Mouse (Mus musculus): Measurements from ENCODE around the gene Rundc1.
"Not testable (repeated sequence)": the region's sequence is repeated elsewhere in the genome, so short reads cannot be mapped to it uniquely, and the experiment has no call there.

The Rundc1 gene

DNA sequence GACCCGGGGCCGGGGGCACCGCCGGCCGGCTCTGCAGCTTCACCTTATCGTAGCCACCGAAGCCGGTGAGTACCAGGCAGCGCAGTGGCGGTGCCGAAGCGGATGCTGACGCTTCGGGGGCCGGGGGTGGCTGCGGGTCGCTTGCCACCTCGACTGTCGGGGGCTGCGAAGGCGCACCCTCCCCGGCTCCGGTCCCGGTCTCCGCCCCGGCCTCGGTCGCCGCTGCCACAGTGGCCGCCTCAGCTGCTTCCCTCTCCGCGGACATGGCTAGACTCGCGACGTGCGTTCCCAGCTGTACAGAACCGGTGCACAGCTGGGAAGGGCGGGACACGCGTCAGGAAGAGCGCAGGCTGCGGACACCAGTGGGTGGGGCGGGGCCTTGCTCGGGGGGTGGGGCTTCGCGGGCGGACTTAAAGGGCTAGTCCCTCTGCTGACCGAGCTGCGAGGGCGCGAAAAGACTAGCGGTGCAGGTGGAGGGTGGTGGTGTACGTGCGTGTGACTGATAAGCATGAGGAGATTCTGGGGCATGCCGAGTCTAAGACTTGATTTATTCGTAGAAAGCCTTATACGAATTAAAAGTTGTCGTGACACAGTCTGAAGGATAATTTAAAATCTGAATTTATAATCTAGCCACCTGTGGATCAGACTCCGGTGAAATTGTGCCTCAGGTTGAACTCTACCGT is 41.1 kb downstream of the Rundc1 start, which contains the start of gene Vat1:
TSS of gene Vat1 (minus strand) at position 362 of the 683 bp plus-strand sequence.
- DNase-seq (ENCODE audit: low spot score in 2 of 2), result peak; percentile 43 to 55

DNA sequence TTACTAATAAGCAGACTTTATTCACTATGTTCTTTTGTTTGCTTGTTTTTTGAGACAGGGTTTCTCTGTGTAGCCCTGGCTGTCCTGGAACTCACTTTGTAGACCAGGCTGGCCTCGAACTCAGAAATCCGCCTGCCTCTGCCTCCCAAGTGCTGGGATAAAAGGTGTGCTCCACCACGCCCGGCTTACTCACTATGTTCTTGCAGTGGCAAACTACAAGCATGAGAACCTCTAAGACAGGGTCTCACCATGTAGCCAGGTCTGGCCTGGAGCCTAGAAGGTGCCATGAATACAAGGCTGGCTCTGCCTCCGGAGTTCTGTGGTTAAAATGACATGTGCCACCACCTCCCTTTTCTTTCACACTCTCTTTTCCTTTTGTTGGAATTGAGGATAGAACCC is 41.7 kb downstream of the Rundc1 start:
- not testable (repeated sequence) for DNase-seq (ENCODE audit: low spot score in 2 of 2)

DNA sequence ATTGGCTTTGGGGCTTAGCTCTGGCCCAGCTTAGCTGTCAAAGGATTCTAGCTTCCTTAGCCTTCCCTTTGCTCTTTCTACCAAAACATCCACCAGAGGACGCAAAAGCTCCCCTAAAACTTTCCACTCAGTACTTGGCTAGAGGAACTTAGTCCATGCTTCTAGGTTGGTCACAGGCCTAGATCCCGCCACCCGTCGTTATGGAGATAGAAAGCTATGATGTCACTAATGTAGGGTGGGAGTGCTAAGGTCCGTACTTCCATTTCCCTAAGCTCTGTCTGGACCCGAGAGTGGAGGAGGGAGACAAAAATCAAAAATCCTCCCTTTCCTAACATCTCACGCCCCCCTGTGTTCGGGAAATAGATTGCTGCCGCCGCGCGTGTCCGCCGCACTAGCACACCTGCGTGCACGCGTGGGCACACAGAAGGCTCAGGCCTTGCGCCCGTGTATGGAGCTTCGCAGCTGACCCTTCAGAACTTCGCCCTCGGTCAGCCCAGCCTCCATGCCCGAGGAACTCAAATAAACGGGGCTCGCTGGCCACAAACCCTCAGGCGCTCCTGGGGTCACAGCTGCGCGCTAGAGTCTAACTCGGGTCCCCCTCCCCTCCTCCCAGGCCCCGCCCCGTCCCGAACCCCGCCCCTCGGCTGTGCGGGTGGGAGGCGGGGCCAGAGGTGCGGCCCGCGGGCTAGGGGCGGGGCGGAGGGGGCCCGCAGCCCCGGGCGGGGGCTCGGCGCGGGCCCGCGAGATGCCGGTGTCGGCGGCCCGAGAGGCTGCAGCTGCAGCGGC is 42.8 kb downstream of the Rundc1 start:
- DNase-seq (ENCODE audit: low spot score in 2 of 2), result peak in 1 of 2 experiments; percentile 49

DNA sequence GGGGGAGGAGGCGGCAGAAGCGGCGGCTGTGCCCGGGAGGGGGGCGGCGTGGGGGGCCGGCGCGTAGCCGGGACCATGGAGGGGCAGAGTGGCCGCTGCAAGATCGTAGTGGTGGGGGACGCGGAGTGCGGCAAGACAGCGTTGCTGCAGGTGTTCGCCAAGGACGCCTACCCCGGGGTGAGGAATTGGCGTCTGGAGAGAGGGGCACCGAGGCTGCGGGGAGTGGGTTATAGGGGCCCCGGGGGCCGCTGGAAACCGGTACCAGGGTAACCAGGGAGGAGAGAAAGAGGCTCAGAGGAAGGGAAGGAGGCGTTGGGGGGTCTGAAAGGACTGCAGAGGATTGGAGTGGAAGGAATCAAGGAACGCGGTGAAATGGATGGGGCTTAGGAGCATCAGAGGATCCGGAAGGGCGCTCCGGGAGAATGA is 43.4 kb downstream of the Rundc1 start:
- DNase-seq (ENCODE audit: low spot score in 2 of 2), result no peak

DNA sequence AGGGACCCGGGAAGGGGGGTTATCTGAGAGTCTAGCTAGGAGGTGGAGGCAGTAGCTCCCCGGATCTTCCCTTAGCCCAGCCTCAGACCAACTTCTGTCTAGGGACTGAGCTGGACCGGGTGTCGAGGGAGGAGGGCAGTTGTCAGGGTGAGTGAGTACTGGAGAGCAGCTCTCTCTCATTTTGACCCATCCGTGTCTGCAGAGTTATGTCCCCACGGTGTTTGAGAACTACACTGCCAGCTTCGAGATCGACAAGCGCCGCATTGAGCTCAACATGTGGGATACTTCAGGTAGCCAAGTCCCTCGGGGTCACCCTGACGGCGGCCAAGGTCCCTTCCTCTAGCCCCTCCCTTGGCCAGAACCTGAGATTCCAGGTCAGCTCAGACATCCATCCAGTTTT is 43.8 kb downstream of the Rundc1 start:
- no peak for DNase-seq (ENCODE audit: low spot score in 2 of 2)

DNA sequence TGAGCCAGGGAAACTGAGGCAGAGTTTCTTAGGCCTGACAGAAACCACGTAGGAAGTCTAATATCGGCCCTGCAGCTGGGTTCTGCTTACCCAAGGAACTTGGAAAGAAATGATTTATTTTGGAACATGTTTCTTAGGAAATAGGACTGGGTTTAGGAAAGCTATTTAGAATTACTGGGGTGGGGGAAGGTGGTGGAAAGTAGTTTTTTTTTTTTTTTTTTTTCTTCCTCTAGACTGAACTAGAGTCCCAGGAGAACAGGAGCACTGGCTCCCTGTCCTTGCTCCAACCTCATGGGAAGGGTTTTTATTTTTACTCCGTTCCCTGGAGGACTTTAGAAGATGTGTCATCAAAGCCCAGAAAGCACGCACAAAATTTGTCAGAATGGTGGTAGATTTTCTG is 44.3 kb downstream of the Rundc1 start:
- DNase-seq (ENCODE audit: low spot score in 2 of 2), result no peak

DNA sequence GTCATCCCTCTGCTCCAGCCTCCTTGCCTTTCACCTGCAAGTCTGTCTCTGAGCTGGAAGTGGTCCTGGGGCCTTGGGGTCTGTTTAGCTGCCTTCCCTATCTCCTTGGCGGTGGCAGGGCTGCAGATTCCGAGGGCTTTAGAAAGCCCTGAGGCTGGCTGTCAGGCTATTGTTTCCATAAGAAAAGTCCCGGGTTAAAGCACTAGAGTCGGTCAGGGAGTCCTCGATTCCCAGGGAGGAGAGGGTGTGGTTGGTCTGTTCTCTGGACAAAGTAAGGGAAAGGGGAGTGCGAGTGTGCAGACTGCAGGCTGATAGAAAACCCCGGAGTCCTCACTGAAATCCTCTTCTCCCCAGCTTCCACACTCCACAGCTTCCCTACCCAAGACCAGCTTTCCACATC is 45.3 kb downstream of the Rundc1 start:
- DNase-seq (ENCODE audit: low spot score in 2 of 2), result no peak

DNA sequence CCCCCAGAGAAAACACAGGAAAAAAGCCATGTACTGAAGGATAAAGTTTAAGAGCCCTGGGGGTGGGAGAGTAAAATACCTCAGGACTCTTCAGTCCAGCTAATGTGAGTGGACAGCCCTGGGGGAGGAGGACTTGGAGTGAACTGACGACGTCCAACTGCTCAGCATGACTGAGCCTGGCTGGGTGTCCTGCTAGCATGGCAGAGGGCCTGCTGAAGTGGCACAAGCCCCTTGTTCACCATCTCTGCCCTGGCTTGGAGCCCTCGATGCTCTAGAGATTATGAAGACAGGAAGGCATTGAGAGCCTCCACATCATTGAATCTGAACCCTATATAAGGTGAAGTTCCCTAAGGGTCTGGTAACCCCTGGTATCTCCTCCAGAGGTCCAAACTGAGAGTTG is 47.0 kb downstream of the Rundc1 start:
- DNase-seq (ENCODE audit: low spot score in 2 of 2), result no peak

DNA sequence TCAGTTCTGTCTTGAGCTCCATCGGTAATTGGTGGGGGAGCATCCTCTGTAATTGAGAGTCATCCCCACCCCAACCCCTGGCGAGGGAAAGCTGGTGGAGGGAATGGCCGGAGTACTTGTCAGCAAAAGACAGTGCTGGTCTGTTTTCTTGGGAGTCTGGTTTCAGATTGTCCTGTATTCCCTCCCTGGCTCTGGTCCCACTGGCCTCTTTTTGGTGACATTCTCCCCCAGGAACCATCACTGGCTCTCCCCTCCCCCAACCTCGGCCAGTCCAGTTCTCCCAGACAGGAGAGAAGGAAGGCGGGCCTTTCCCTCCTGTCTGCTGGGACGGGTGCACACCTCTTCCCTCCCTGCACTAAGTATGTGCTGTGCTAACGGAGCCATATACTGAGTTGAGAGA is 47.5 kb downstream of the Rundc1 start:
- no peak for DNase-seq (ENCODE audit: low spot score in 2 of 2)

DNA sequence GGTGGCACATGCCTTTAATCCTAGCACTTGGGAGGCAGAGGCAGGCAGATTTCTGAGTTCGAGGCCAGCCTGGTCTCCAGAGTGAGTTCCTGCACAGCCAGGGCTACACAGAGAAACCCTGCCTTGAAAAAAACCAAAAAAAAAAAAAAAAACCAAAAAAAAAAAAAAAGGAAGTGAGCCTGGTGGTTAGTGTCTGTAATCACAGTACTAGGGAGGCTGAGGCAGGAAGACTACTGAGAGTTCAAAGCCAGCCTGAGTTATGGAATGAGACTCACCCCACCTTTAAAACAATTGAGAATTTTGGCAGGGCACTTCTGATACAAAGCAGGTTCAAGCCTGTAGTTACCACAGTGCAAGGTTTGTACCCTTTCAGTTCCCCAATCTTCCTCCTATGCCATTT is 48.8 kb downstream of the Rundc1 start:
- DNase-seq (ENCODE audit: low spot score in 2 of 2), result not testable (repeated sequence)

DNA sequence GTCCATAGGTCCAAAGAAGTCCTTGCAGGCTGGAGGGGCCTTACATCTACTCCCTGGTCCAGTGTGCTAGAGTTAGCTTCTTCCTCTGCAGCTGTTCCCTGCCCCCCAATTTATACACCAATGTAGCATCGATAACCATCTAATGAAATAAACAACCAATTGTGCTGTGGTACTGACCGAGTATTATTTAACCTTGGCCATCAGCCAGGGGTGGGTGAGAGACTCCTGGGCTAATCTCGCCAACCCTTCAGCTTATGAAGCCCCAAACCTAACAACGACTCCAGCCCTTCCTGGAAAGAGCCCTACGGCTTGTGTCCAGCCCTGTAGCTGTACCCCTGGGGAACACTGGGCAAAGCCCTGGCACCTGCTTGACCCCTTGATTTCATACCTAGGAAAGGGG is 49.4 kb downstream of the Rundc1 start:
- DNase-seq (ENCODE audit: low spot score in 2 of 2), result no peak

DNA sequence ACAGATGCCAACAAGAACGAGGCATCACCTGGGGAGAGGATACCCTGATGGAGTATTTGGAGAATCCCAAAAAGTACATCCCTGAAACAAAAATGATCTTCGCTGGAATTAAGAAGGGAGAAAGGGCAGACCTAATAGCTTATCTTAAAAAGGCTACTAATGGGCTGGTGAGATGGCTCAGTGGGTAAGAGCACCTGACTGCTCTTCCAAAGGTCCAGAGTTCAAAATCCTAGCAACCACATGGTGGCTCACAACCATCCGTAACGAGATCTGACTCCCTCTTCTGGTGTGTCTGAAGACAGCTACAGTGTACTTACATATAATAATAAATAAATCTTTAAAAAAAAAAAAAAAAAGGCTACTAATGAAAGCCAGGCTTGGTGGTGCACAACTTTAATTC is 51.5 kb downstream of the Rundc1 start:
- DNase-seq (ENCODE audit: low spot score in 2 of 2), result not testable (repeated sequence)

DNA sequence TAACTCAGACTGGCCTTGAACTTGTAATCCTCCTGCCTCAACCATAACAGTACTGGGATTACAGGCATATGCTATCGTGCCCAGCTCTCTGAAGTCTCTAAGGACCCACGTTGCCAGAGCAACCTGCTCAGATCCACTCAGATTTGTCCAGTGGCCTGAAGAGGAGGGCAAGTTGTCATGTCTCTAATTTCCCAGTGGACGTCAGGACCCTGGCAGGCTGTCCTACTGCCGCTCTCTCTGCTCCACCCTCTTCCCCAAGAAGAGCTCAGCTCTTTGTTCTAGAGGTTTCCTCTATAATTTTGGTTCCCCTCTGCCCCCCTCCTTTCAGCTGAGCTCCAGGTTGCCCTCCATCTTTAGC is 52.3 kb downstream of the Rundc1 start:
- DNase-seq (ENCODE audit: low spot score in 2 of 2), result no peak

DNA sequence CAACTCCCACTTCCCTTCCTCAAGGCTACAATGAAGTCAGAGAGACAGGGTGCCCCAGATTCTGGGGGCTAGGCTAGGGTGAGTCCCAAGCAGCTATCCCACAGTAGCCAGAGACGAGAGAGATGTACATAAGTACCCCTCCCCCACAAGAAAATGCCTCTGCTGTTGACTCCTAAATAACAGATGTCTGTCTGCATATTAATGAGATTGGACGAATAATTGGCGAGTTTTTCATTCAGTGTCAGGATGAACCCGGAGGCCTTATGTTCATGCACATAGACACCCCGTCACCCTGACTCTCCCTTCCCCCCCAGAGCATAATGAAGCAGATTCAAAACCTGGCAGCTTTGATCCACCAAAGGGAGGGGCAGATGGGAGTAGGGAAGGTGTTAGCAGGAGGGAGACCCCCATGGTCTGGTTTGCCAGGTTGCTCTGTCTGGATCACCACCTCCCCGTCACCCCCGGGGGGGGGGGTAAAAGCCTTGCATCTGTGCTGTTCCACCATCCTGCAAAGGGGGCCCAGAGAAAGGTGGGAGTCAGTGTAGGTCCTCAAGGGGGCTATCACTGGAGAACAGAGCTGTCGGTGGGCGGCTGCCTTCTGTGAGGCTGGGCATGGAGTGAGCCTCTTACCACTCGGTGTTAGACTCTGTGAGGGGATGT is 52.8 kb downstream of the Rundc1 start:
- DNase-seq (ENCODE audit: low spot score in 2 of 2), result no peak

DNA sequence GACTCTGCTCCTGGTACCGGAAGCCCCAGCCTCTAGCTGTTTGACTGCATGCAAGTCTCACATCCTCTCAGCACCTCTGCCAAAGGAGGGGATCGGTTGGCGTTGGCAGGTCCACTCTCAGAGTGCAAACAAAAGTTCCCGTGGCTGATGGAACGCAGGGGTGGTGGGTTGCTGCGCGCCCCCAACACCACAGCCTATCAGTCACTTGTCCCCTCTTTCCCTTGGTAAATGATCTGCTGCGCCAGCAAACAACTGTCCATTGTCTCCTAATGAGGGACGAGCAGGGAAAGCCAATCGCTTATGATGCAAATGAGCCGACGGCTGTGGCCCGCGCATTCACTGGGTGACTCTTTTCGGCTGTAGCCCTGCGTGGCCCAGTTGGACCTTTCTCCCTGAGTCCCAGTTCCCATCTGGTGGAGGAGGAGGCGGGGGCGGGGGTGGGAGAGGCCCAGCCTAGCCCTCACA is 54.3 kb downstream of the Rundc1 start:
- no peak for DNase-seq (ENCODE audit: low spot score in 2 of 2)

DNA sequence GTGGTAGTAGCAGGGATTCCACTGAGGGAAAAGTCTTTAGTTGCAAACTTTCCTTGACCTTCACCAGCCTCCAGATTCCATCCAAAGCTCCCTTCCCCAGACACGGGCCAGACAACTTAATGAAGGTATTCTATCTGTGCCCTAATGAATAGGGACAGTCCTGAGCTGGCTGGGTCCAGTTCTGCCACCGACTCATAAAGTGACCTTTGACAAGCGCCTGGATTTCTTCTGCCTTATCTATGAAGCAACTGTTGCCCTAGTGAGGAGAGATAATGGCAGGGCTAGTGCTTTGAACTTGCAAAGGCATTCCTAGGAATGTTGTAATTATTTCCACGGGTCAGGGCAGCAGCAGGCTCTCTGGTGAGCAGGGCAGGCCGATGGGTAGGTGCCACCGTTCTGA is 56.0 kb downstream of the Rundc1 start:
- no peak for DNase-seq (ENCODE audit: low spot score in 2 of 2)

DNA sequence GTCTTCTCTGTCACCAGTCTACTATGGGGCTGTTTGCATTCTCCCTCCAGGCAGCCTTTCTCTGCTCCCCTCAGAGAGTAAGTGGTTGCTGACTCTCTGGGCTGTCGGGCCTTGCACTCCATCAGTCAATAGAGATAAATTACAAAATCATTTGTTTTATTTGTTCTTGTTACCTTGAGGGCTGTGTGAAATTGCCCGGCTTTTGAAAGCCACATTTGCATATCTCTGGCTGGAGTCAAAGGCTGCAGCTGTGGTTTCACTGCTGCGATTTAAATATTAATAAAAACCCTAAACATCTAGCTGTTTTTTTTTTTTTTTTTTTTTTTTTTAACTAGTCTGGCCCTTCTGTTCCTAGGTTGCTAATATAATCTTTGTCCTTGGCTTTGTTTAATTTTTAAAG is 58.9 kb downstream of the Rundc1 start:
- DNase-seq (ENCODE audit: low spot score in 2 of 2), result no peak

DNA sequence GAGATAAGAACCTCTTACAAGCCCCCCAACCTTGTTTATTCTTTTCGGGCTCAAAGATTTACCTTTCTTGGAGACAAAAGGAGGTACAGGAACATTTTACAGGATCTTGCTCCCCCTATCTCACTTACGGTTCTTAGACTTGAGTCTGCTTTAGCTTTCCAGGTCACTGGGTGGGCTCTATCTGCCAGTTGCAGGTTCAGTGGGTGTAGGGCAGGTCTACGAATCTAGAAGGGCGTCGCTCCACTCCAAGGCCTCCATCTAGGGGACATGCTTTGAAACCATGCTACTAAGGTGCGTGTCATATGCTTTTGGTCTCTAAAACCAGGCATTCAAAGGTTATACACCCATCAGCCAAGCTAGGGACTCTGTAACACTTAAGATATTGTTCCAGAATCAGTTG is 59.4 kb downstream of the Rundc1 start:
- DNase-seq (ENCODE audit: low spot score in 2 of 2), result no peak

DNA sequence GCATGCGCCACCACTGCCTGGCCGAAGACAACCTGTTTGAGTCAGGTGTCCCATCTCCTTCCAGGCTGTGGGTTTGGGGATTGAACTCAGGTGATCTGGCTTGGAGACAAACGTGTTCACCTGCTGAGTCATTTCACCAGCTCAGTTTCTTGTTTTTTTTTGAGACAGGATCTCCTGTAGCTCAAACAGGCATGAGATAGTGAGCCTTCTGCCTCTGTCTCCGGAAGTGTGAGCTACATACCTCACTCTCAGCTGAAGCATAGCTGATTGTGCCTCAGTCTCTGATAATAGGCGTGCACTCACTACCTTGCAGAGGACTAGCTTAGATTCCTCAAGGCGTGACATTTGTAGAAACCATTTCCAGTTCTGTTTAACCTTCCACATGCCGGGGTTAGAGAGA is 59.9 kb downstream of the Rundc1 start:
- DNase-seq (ENCODE audit: low spot score in 2 of 2), result no peak

Data from natural killer cell, adult 2 months (primary cell).